Mouse (Mus musculus) monocyte, adult 2 months (primary cell): ENCODE data around the gene Mras.

Experiments used
- DNase-seq, 2 experiments: peaks; one replicate each; pipeline ENCODE4 v3.0.0; 2022; ENCODE audit warnings: low spot score in 2 of 2, low read depth in 1 of 2

The Mras gene

GRCm38 (mm10) chr9:99441647-99442433, 4.7 kb upstream of the Mras start:
- DNase-seq = no peak

GRCm38 (mm10) chr9:99440941-99441340, 3.8 kb upstream of the Mras start:
- no peak for DNase-seq

GRCm38 (mm10) chr9:99439064-99439463, 1.9 kb upstream of the Mras start:
- DNase-seq = no peak

DNA sequence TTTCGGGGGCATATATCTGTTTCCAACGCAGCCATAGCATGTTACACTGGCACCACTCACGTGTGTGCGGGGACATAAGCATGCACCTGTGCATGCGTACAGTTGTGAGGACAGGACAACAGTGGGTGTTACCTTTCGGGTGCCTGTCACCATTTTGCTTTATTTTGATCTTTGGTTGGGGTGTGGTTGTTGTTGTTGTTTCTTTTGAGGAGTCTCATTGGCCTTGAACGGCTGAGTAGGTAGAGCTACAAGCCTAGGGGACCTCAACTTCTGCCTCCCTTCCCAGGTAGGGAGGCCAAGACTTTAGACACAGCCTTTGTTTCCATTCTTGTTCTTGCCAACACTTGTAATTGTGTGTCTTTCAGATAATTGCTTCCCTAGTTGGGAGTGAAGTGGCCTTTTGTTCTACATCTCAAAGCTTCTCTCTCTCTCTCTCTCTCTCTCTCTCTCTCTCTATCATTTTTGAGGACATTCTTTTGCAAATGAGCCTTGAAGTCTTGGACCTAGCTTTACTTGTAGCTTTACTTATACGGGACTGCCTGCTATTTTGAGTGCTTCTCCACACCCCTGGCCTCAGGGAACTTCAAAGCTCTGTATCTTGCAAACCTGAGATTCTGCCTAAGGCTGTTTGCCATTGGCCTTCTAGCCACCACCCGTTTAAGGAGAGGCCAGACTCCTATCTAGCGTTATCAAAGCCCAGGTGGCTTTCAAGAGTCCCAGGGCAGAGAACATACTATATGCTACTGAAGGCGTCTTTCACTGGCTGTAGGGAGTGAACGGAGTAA, 792 bp upstream of the Mras start:
- no peak for DNase-seq

GRCm38 (mm10) chr9:99436182-99437030, 775 bp downstream of the Mras start:
- DNase-seq = no peak

DNA sequence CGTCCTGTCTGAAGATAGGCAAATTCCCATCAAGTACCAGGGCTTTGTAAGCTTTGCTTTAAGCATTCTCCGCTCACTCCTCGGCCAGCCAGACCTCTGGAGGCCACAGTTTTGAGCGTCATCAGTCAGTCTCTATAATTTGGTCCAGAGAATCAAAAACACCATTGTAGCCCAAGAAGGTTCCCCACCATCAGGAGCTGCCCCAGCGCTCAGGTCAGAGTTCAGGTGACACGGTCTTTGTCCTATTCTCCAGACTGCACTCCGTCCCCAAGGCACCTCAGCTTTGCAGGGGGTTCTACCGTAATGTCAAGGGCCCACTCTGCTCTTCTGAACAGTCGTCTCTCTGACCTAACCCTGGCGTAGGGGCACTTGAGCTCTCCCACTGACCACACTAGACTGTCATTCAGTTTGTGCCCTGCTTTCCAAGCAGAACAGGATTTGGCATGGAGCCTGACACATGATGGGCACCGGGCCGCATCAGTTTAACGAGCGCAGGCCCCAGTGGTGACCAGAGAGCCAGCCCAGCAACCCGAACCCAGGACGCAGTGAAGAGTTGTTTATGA, 1.5 kb downstream of the Mras start:
- no peak for DNase-seq

DNA sequence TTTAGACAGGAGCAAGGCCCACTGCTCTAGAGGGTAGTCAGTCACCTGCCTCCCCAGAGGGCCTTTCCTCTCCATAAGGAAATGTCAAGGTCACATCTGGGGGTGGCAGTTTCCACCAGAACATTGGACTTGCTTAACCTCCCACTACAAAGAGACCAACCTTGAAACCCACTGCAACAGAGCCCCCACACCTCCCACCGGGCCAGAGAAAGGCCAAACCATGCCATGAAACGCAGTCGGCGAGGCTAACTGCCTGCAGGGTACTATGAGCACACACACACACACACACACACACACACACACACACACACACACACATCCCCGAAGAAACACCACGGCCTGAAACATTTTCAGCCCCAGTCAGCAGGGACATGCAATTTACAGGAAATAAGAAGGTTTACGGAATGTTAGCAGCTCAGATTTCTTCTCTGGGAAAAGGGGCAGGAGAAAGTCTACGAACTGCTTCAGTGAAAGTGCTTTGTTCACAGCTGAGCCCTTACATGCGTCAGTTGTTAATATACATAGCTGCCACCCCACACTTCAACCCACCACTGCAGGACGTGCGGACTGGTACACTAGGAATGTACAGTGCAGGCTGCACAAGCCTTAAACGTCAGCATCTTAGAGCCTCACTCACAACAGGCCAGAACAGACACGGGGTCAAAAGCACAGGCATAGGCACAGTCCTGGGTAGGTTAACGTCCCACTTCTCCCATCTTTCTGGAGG, 2.1 kb downstream of the Mras start:
- DNase-seq = no peak

DNA sequence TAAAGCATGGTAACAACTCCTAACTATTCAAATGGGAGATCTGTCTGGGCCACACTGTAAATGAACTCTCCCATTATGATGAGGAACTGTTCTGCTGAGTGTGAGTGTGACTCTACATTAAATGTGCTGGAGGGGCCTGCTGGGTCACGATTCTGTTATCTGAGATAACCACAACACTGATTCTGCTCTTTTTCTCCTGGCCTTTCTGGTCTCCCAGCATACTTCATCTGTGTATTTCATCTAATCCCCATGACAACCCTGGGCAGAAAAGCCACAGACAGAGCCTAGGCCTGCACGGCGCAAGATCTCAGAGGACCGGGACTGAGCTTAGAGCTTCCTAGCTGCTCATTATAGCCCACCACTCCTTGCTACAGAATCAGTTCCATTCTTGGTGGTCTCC, 4.7 kb downstream of the Mras start:
- no peak for DNase-seq

GRCm38 (mm10) chr9:99431963-99432362, 5.2 kb downstream of the Mras start:
- DNase-seq = no peak

DNA sequence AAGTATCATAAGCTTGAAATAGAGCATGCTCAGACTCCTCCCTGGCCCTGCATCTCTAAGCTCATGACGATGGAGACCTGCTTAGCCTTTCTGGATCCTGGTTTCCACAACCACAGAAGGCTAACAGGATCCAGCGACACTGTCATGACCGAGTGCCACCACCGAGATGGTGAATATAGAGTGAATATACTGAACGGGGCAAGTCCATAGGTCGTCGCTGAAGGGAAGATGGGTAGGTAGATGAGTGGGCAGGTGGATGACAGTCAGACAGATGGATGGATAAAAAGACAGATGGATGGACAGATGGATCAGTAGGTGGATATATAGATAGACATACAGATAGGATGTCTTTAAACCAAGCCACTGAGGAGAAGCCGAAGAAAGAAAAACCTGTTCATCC, 5.8 kb downstream of the Mras start:
- no peak for DNase-seq

DNA sequence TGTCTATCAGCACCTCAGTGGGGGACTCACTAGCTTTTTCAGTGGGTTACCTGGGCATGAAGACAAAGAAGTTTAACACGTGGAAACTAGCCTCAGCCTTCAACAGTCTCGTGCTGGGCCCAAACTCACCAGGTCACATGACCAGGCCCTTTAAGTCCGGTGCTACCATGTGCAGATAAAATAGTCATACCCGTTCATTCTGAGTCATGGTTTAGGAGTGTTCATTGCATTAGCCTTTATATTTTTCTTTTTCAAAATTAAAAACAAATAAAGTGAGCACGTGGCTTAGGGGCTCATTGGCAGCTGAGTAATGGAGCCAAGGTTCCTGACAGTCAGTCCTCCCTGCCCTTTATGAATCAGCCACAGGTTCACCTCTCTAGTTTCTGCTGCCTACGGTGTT, 6.4 kb downstream of the Mras start:
- DNase-seq = no peak

DNA sequence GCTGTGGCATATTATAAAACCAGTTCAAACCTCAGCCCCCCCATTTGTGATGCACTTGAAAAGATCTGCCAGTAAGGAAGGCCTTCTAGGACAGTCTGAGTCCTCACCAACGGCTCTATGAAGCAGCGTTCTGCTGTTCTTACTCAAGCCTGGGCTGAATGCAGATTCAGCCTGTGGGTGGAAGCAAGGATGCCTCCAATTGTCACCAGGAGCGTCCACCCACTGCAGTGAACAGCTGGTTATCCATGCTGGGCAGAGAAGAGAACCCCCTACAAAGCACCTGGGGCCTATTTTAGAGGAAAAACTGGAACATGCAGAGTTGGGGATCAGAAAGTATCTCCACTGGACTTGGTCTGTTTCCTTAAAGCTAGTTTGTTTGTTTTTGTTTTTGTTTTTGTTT, 7.3 kb downstream of the Mras start:
- DNase-seq = no peak

GRCm38 (mm10) chr9:99428601-99429331, 8.4 kb downstream of the Mras start:
- no peak for DNase-seq

- no peak for DNase-seq
Measured at GRCm38 (mm10) chr9:99425262-99425661, 11.9 kb downstream of the Mras start.

GRCm38 (mm10) chr9:99424574-99424863, 12.7 kb downstream of the Mras start:
- no peak for DNase-seq

- DNase-seq = no peak
Measured at GRCm38 (mm10) chr9:99423692-99424573, 13.2 kb downstream of the Mras start.

DNA sequence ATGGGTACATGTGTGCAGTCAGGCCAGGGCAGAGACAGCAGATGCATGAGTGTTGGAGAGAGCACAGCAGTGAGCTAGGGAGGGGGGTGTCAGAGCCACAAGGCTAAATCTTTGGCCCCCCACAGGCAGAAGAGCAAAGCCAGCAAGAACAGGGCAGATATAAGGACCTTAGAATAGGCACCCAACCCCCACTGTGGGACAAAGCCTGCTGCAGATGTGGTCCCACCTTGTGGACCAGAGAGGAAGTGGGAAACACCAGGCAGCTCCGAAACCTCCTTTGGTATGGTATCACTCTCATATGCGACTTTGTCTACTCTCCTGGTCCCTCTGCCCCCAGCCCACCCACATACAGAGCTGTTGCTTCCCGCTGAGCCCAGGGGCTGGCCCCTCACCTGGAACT, 15.3 kb downstream of the Mras start:
- no peak for DNase-seq

- no peak for DNase-seq
Measured at GRCm38 (mm10) chr9:99419951-99420701, 17.1 kb downstream of the Mras start.

- DNase-seq = no peak
Measured at GRCm38 (mm10) chr9:99418377-99418776, 18.8 kb downstream of the Mras start.
